Mouse (Mus musculus): ENCODE results near the gene Tmem121b. TPM values are rescaled to one million over a fixed set of nuclear protein-coding genes. Genes with fewer than 3 reads are reported as not detected.

The Tmem121b gene
- polyA plus RNA-seq, 1 experiment, result 0.05 TPM

DNA sequence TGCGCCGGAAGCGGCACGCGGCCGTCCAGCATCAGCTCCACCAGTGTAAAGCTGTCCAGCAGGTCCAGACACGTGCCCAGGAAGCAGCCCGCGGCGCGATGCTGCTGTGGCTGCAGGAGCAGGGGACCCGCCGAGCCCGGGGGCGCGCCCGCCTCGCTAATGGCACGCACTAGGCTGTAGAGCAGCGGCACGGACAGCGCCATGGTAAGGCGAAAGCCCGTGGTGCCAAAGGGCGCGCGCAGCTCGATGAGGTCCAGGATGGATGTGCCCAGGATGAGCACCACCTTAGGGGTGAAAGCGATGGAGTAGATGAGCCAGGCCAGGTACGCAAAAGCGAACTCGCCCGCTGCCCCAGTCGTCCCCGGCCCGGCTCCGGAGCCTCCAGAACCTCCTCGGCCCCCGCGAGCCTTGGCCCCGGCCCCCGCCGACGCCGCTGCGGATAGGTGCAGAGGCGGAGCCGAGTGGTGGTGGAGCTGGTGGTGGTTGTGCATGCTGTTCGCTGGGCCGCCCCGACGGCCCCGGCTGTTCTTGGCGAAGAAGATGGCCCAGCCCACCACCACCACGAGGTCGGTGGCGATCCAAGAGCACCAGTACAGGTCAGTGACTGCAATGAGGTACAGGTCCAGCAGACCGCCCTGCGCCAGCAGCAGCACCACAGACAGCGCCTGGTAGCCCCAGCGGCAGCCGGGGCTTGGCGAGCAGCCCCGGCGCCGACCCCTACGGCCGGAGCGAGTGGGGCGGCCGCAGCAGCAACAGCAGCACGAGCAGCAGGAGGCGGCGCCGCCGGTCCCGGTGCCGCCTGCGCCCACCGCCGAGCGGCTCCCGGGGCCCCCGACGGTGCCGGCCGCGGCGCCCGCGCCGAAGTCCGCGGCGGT, 871 bp downstream of the Tmem121b start:
- H3K27me3 ChIP-seq (replicated peaks; ENCODE audit: control insufficient read depth, insufficient read depth, low read length), result peaks cover 11% of the 10 kb centered on the region
- DNase-seq, result no peak
- no peaks in the 10 kb centered on the region for H3K4me1 ChIP-seq (ENCODE audit: control insufficient read depth, insufficient read depth, low read length)
- H3K36me3 ChIP-seq (ENCODE audit: control insufficient read depth, insufficient read depth, low read length), result no peaks in the 10 kb centered on the region
- H3K27ac ChIP-seq (ENCODE audit: insufficient read depth, low read depth, low read length), result no peak overlapping the region
- TF ChIP-seq CTCF (conservative IDR thresholded peaks at IDR 0.05; ENCODE audit: insufficient read depth, insufficient read length, low read depth, low read length), result no peak
- TF ChIP-seq POLR2A (IDR thresholded peaks at IDR 0.05; ENCODE audit: low read depth, low read length), result no peak
- peak overlapping the region; percentile 42 for H3K4me3 ChIP-seq (ENCODE audit: insufficient read depth, low read depth, low read length)
- 2% methylated on average over 89 of the region's 95 CpGs for WGBS

- DNase-seq, result no peak
- WGBS, result 17% methylated on average over 22 of the region's 22 CpGs
- TF ChIP-seq CTCF (conservative IDR thresholded peaks at IDR 0.05; ENCODE audit: insufficient read depth, insufficient read length, low read depth, low read length) (no peak), POLR2A (IDR thresholded peaks at IDR 0.05; ENCODE audit: low read depth, low read length) (no peak)
- Histone ChIP-seq H3K27ac (ENCODE audit: insufficient read depth, low read depth, low read length) (no peak overlapping the region), H3K27me3 (replicated peaks; ENCODE audit: control insufficient read depth, insufficient read depth, low read length) (peaks cover 11% of the 10 kb centered on the region), H3K4me3 (ENCODE audit: insufficient read depth, low read depth, low read length) (peak overlapping the region; percentile 17; the same call in 1 of the 2 replicates), H3K36me3 (ENCODE audit: control insufficient read depth, insufficient read depth, low read length) (no peaks in the 10 kb centered on the region), H3K4me1 (ENCODE audit: control insufficient read depth, insufficient read depth, low read length) (no peaks in the 10 kb centered on the region)
Observed at GRCm38 (mm10) chr6:120491862-120492498, 1.6 kb downstream of the Tmem121b start.

- Histone ChIP-seq H3K27ac (ENCODE audit: insufficient read depth, low read depth, low read length) (no peak overlapping the region), H3K36me3 (ENCODE audit: control insufficient read depth, insufficient read depth, low read length) (no peaks in the 10 kb centered on the region), H3K27me3 (replicated peaks; ENCODE audit: control insufficient read depth, insufficient read depth, low read length) (peaks cover 11% of the 10 kb centered on the region), H3K4me3 (ENCODE audit: insufficient read depth, low read depth, low read length) (no peak overlapping the region), H3K4me1 (ENCODE audit: control insufficient read depth, insufficient read depth, low read length) (no peaks in the 10 kb centered on the region)
- WGBS, result 70% methylated on average over 7 of the region's 7 CpGs
- TF ChIP-seq CTCF (conservative IDR thresholded peaks at IDR 0.05; ENCODE audit: insufficient read depth, insufficient read length, low read depth, low read length) (no peak), POLR2A (IDR thresholded peaks at IDR 0.05; ENCODE audit: low read depth, low read length) (no peak)
- no peak for DNase-seq
Observed at GRCm38 (mm10) chr6:120491064-120491463, 2.5 kb downstream of the Tmem121b start.

GRCm38 (mm10) chr6:120489461-120489860, 4.1 kb downstream of the Tmem121b start:
- TF ChIP-seq CTCF (conservative IDR thresholded peaks at IDR 0.05; ENCODE audit: insufficient read depth, insufficient read length, low read depth, low read length) (no peak), POLR2A (IDR thresholded peaks at IDR 0.05; ENCODE audit: low read depth, low read length) (no peak)
- DNase-seq, result no peak
- H3K27me3 ChIP-seq (replicated peaks; ENCODE audit: control insufficient read depth, insufficient read depth, low read length), result peaks cover 11% of the 10 kb centered on the region
- 68% methylated on average over 2 of the region's 2 CpGs for WGBS
- H3K4me3 ChIP-seq (ENCODE audit: insufficient read depth, low read depth, low read length), result no peak overlapping the region
- H3K36me3 ChIP-seq (ENCODE audit: control insufficient read depth, insufficient read depth, low read length), result no peaks in the 10 kb centered on the region
- H3K4me1 ChIP-seq (ENCODE audit: control insufficient read depth, insufficient read depth, low read length), result no peaks in the 10 kb centered on the region
- H3K27ac ChIP-seq (ENCODE audit: insufficient read depth, low read depth, low read length), result no peak overlapping the region

DNA sequence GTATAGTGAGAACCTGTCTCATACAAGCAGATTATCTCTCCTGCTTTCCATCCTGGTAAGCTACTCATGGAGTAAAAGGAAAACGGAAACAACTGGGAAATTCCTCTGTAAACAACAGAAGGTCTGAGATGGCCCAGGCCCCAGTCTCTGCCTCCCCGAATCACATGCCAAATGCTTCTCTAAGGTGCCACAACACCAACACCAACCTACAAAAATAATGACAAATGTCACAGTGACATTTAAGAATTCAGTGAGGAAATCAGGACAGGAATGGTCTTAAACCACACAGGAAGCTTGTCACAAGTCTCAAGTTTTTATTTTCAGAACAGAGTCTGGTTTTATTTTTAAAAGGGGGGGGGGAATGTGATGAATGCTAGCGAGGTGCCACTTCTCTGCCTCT, 5.0 kb downstream of the Tmem121b start:
- no peak for TF ChIP-seq CTCF (conservative IDR thresholded peaks at IDR 0.05; ENCODE audit: insufficient read depth, insufficient read length, low read depth, low read length)
- TF ChIP-seq POLR2A (IDR thresholded peaks at IDR 0.05; ENCODE audit: low read depth, low read length), result no peak
- Histone ChIP-seq H3K4me1 (ENCODE audit: control insufficient read depth, insufficient read depth, low read length) (no peaks in the 10 kb centered on the region), H3K27me3 (replicated peaks; ENCODE audit: control insufficient read depth, insufficient read depth, low read length) (peaks cover 8% of the 10 kb centered on the region), H3K27ac (ENCODE audit: insufficient read depth, low read depth, low read length) (no peak overlapping the region), H3K36me3 (ENCODE audit: control insufficient read depth, insufficient read depth, low read length) (no peaks in the 10 kb centered on the region), H3K4me3 (ENCODE audit: insufficient read depth, low read depth, low read length) (no peak overlapping the region)
- no peak for DNase-seq
- 64% methylated on average over 3 of the region's 3 CpGs for WGBS

- no peak overlapping the region for H3K27ac ChIP-seq (ENCODE audit: insufficient read depth, low read depth, low read length)
- TF ChIP-seq CTCF (conservative IDR thresholded peaks at IDR 0.05; ENCODE audit: insufficient read depth, insufficient read length, low read depth, low read length) (no peak), POLR2A (IDR thresholded peaks at IDR 0.05; ENCODE audit: low read depth, low read length) (no peak)
- no peaks in the 10 kb centered on the region for H3K27me3 ChIP-seq (replicated peaks; ENCODE audit: control insufficient read depth, insufficient read depth, low read length)
- H3K36me3 ChIP-seq (ENCODE audit: control insufficient read depth, insufficient read depth, low read length), result no peaks in the 10 kb centered on the region; the same call in 1 of the 2 replicates
- DNase-seq, result no peak
- H3K4me1 ChIP-seq (ENCODE audit: control insufficient read depth, insufficient read depth, low read length), result no peaks in the 10 kb centered on the region
- WGBS, result 63% methylated on average over 8 of the region's 8 CpGs
- no peak overlapping the region for H3K4me3 ChIP-seq (ENCODE audit: insufficient read depth, low read depth, low read length)
Observed at GRCm38 (mm10) chr6:120486051-120486510, 7.5 kb downstream of the Tmem121b start.

- no peaks in the 10 kb centered on the region; the same call in 1 of the 2 replicates for H3K36me3 ChIP-seq (ENCODE audit: control insufficient read depth, insufficient read depth, low read length)
- DNase-seq, result no peak
- H3K27me3 ChIP-seq (replicated peaks; ENCODE audit: control insufficient read depth, insufficient read depth, low read length), result no peaks in the 10 kb centered on the region
- H3K4me3 ChIP-seq (ENCODE audit: insufficient read depth, low read depth, low read length), result no peak overlapping the region
- 65% methylated on average over 3 of the region's 3 CpGs for WGBS
- H3K4me1 ChIP-seq (ENCODE audit: control insufficient read depth, insufficient read depth, low read length), result no peaks in the 10 kb centered on the region
- no peak for TF ChIP-seq CTCF (conservative IDR thresholded peaks at IDR 0.05; ENCODE audit: insufficient read depth, insufficient read length, low read depth, low read length)
- no peak for TF ChIP-seq POLR2A (IDR thresholded peaks at IDR 0.05; ENCODE audit: low read depth, low read length)
- no peak overlapping the region for H3K27ac ChIP-seq (ENCODE audit: insufficient read depth, low read depth, low read length)
Observed at GRCm38 (mm10) chr6:120485038-120485437, 8.6 kb downstream of the Tmem121b start.
